Mouse (Mus musculus): ENCODE data around the gene Syce2. TPM values are rescaled to one million over a fixed set of nuclear protein-coding genes. Genes with fewer than 3 reads are reported as not detected.
A peak's percentile ranks its signal among the peaks of the same experiment; 100 is the strongest.

Syce2 gene
- polyA plus RNA-seq, 1 experiment from 2014 or later: 71.5 TPM

GRCm38 (mm10) chr8:84921596-84921995 lies 49.7 kb downstream of the Syce2 start:
- no peak overlapping the region for H3K9ac ChIP-seq (ENCODE audit: low read length)
- no peak for DNase-seq (ENCODE audit: low spot score)
- peaks cover 83% of the 10 kb centered on the region for H3K36me3 ChIP-seq (ENCODE audit: control insufficient read depth, insufficient read depth, low read length)
- H3K4me2 ChIP-seq (ENCODE audit: low read length): no peak overlapping the region
- H3K4me1 ChIP-seq (ENCODE audit: control insufficient read depth, insufficient read depth, low read length): no peaks in the 10 kb centered on the region
- no peaks in the 10 kb centered on the region for H3K9me3 ChIP-seq (replicated peaks; ENCODE audit: control insufficient read depth, low read length)
- H3K27ac ChIP-seq (ENCODE audit: low read depth, low read length): no peak overlapping the region
- ATAC-seq: no peak
- no peak overlapping the region for H3K4me3 ChIP-seq (ENCODE audit: low read depth, low read length)
- H3K27me3 ChIP-seq (replicated peaks; ENCODE audit: control insufficient read depth, insufficient read depth, low read length): no peaks in the 10 kb centered on the region
- 96% methylated on average over 2 of the region's 2 CpGs for WGBS

- no peaks in the 10 kb centered on the region for H3K9me3 ChIP-seq (replicated peaks; ENCODE audit: control insufficient read depth, low read length)
- no peak overlapping the region for H3K4me3 ChIP-seq (ENCODE audit: low read depth, low read length)
- DNase-seq (ENCODE audit: low spot score) (no peak), ATAC-seq (no peak)
- no peak overlapping the region for H3K27ac ChIP-seq (ENCODE audit: low read depth, low read length)
- H3K4me2 ChIP-seq (ENCODE audit: low read length): no peak overlapping the region
- WGBS: 69% methylated on average over 7 of the region's 7 CpGs
- no peak overlapping the region for H3K9ac ChIP-seq (ENCODE audit: low read length)
- H3K4me1 ChIP-seq (ENCODE audit: control insufficient read depth, insufficient read depth, low read length): peaks cover 4% of the 10 kb centered on the region
- H3K27me3 ChIP-seq (replicated peaks; ENCODE audit: control insufficient read depth, insufficient read depth, low read length): no peaks in the 10 kb centered on the region
- peaks cover 63% of the 10 kb centered on the region for H3K36me3 ChIP-seq (ENCODE audit: control insufficient read depth, insufficient read depth, low read length)
These were observed 53.6 kb downstream of the Syce2 start for GRCm38 (mm10) chr8:84925557-84925956.

GRCm38 (mm10) chr8:84927513-84927912 lies 55.6 kb downstream of the Syce2 start:
- ATAC-seq (no peak), DNase-seq (ENCODE audit: low spot score) (no peak)
- peaks cover 52% of the 10 kb centered on the region for H3K36me3 ChIP-seq (ENCODE audit: control insufficient read depth, insufficient read depth, low read length)
- H3K9ac ChIP-seq (ENCODE audit: low read length): no peak overlapping the region
- no peaks in the 10 kb centered on the region for H3K9me3 ChIP-seq (replicated peaks; ENCODE audit: control insufficient read depth, low read length)
- H3K4me1 ChIP-seq (ENCODE audit: control insufficient read depth, insufficient read depth, low read length): peaks cover 4% of the 10 kb centered on the region
- no peaks in the 10 kb centered on the region for H3K27me3 ChIP-seq (replicated peaks; ENCODE audit: control insufficient read depth, insufficient read depth, low read length)
- no peak overlapping the region for H3K4me3 ChIP-seq (ENCODE audit: low read depth, low read length)
- no peak overlapping the region for H3K27ac ChIP-seq (ENCODE audit: low read depth, low read length)
- WGBS: 85% methylated on average over 1 of the region's 1 CpGs
- no peak overlapping the region for H3K4me2 ChIP-seq (ENCODE audit: low read length)

- Histone ChIP-seq H3K36me3 (ENCODE audit: control insufficient read depth, insufficient read depth, low read length) (peaks cover 49% of the 10 kb centered on the region), H3K4me2 (ENCODE audit: low read length) (peak overlapping the region; percentile 58), H3K27ac (ENCODE audit: low read depth, low read length) (no peak overlapping the region), H3K4me1 (ENCODE audit: control insufficient read depth, insufficient read depth, low read length) (peaks cover 5% of the 10 kb centered on the region), H3K9ac (ENCODE audit: low read length) (peak overlapping the region; percentile 45), H3K4me3 (ENCODE audit: low read depth, low read length) (peak overlapping the region; percentile 29), H3K9me3 (replicated peaks; ENCODE audit: control insufficient read depth, low read length) (no peaks in the 10 kb centered on the region), H3K27me3 (replicated peaks; ENCODE audit: control insufficient read depth, insufficient read depth, low read length) (no peaks in the 10 kb centered on the region)
- ATAC-seq: peak; percentile 89
- peak; percentile 83 for DNase-seq (ENCODE audit: low spot score)
- WGBS: 2% methylated on average over 50 of the region's 52 CpGs
These were observed 56.8 kb downstream of the Syce2 start for GRCm38 (mm10) chr8:84928456-84929306.

GRCm38 (mm10) chr8:84930582-84930981 lies 58.7 kb downstream of the Syce2 start:
- DNase-seq (ENCODE audit: low spot score): no peak
- peaks cover 24% of the 10 kb centered on the region for H3K4me1 ChIP-seq (ENCODE audit: control insufficient read depth, insufficient read depth, low read length)
- no peak overlapping the region for H3K4me3 ChIP-seq (ENCODE audit: low read depth, low read length)
- no peak overlapping the region for H3K9ac ChIP-seq (ENCODE audit: low read length)
- no peak overlapping the region for H3K4me2 ChIP-seq (ENCODE audit: low read length)
- H3K27me3 ChIP-seq (replicated peaks; ENCODE audit: control insufficient read depth, insufficient read depth, low read length): no peaks in the 10 kb centered on the region
- H3K9me3 ChIP-seq (replicated peaks; ENCODE audit: control insufficient read depth, low read length): no peaks in the 10 kb centered on the region
- peaks cover 36% of the 10 kb centered on the region for H3K36me3 ChIP-seq (ENCODE audit: control insufficient read depth, insufficient read depth, low read length)
- WGBS: 93% methylated on average over 13 of the region's 13 CpGs
- no peak overlapping the region for H3K27ac ChIP-seq (ENCODE audit: low read depth, low read length)
- ATAC-seq: no peak

- H3K4me2 ChIP-seq (ENCODE audit: low read length): peak overlapping the region; percentile 80
- H3K9me3 ChIP-seq (replicated peaks; ENCODE audit: control insufficient read depth, low read length): no peaks in the 10 kb centered on the region
- 84% methylated on average over 16 of the region's 16 CpGs for WGBS
- peaks cover 17% of the 10 kb centered on the region for H3K36me3 ChIP-seq (ENCODE audit: control insufficient read depth, insufficient read depth, low read length)
- H3K4me1 ChIP-seq (ENCODE audit: control insufficient read depth, insufficient read depth, low read length): peaks cover 32% of the 10 kb centered on the region
- 0 out of 2 replicates have a peak overlapping the region, but pooled peaks have one; percentile 17 for H3K9ac ChIP-seq (ENCODE audit: low read length)
- H3K27ac ChIP-seq (ENCODE audit: low read depth, low read length): no peak overlapping the region
- H3K27me3 ChIP-seq (replicated peaks; ENCODE audit: control insufficient read depth, insufficient read depth, low read length): no peaks in the 10 kb centered on the region
- ATAC-seq: no peak
- peak overlapping the region; percentile 83; the same call in 1 of the 2 replicates for H3K4me3 ChIP-seq (ENCODE audit: low read depth, low read length)
- DNase-seq (ENCODE audit: low spot score): no peak
These were observed 62.1 kb downstream of the Syce2 start for GRCm38 (mm10) chr8:84933767-84934559.

- ATAC-seq (peak; percentile 74), DNase-seq (ENCODE audit: low spot score) (peak; percentile 94)
- H3K9me3 ChIP-seq (replicated peaks; ENCODE audit: control insufficient read depth, low read length): no peaks in the 10 kb centered on the region
- no peak overlapping the region for H3K27ac ChIP-seq (ENCODE audit: low read depth, low read length)
- H3K4me2 ChIP-seq (ENCODE audit: low read length): peak overlapping the region; percentile 80
- H3K4me1 ChIP-seq (ENCODE audit: control insufficient read depth, insufficient read depth, low read length): peaks cover 28% of the 10 kb centered on the region
- peak overlapping the region; percentile 93; the same call in 1 of the 2 replicates for H3K9ac ChIP-seq (ENCODE audit: low read length)
- 1% methylated on average over 15 of the region's 15 CpGs for WGBS
- peaks cover 17% of the 10 kb centered on the region for H3K36me3 ChIP-seq (ENCODE audit: control insufficient read depth, insufficient read depth, low read length)
- peak overlapping the region; percentile 83 for H3K4me3 ChIP-seq (ENCODE audit: low read depth, low read length)
- H3K27me3 ChIP-seq (replicated peaks; ENCODE audit: control insufficient read depth, insufficient read depth, low read length): no peaks in the 10 kb centered on the region
These were observed 62.9 kb downstream of the Syce2 start for GRCm38 (mm10) chr8:84934860-84935259.

GRCm38 (mm10) chr8:84935489-84935888 lies 63.6 kb downstream of the Syce2 start:
- Histone ChIP-seq H3K27me3 (replicated peaks; ENCODE audit: control insufficient read depth, insufficient read depth, low read length) (no peaks in the 10 kb centered on the region), H3K4me3 (ENCODE audit: low read depth, low read length) (peak overlapping the region; percentile 83), H3K36me3 (ENCODE audit: control insufficient read depth, insufficient read depth, low read length) (peaks cover 13% of the 10 kb centered on the region), H3K27ac (ENCODE audit: low read depth, low read length) (peak overlapping the region; percentile 89; the same call in 1 of the 2 replicates), H3K4me1 (ENCODE audit: control insufficient read depth, insufficient read depth, low read length) (peaks cover 28% of the 10 kb centered on the region), H3K9ac (ENCODE audit: low read length) (peak overlapping the region; percentile 93; the same call in 1 of the 2 replicates), H3K9me3 (replicated peaks; ENCODE audit: control insufficient read depth, low read length) (no peaks in the 10 kb centered on the region), H3K4me2 (ENCODE audit: low read length) (peak overlapping the region; percentile 80)
- no peak for ATAC-seq
- DNase-seq (ENCODE audit: low spot score): peak; percentile 16
- WGBS: 11% methylated on average over 14 of the region's 14 CpGs

Measured in forebrain, embryonic 14.5 days (tissue).